Mouse (Mus musculus) stomach, postnatal 0 days (tissue): ENCODE measurements around the gene Cks1b.

Experiments used
- CTCF ChIP-seq: IDR thresholded peaks from 2 replicates; pipeline ENCODE4 v1.5.1; 2016; ENCODE audit warnings: antibody characterized with exemption, low read depth, mild to moderate bottlenecking, moderate library complexity
- EP300 ChIP-seq: optimal IDR thresholded peaks from 2 replicates; pipeline ENCODE3; 2016; ENCODE audit warnings: antibody characterized with exemption

- TF ChIP-seq CTCF (no peak), EP300 (no peak)
These were observed 27.2 kb downstream of the Cks1b start for GRCm38 (mm10) chr3:89390699-89391662.
